Mouse (Mus musculus) right cerebral cortex, postnatal 4 days (tissue): ENCODE results near the gene Pex16.

Experiments
- DNase-seq: peaks from one replicate; pipeline ENCODE4 v3.0.0-alpha.2; 2022

Gene Pex16

GRCm38 (mm10) chr2:92374514-92374913 lies at the start of gene Pex16, which contains the start of gene Large2:
Gene Pex16, plus strand, starts transcription at chr2:92374676.
Gene Large2, minus strand, starts transcription at chr2:92374869.
- DNase-seq: peak; percentile 48

GRCm38 (mm10) chr2:92325676-92326075 lies 48.8 kb upstream of the Pex16 start:
- no peak for DNase-seq

- DNase-seq: no peak
These were observed 48.3 kb upstream of the Pex16 start for GRCm38 (mm10) chr2:92326221-92326620.

DNA sequence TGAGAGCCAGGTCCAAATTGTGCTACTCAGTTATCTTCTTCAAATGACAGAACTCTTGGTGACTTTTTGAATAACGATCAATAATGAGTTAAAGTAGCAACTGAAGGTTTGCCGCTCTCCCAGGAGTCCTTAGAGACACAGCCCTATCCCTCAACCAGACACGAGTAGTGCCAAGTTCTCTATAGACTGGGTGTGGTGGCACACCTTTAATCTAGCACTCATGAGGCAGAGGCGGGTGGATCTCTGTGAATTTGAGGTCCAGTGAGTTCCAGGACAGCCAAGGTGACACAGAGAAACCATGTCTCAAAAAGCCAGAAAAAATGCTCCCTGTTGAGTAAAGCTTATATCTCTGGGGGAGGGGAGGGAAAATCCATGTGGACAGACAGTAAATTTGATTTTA lies 46.9 kb upstream of the Pex16 start:
- DNase-seq: no peak

- DNase-seq: no peak
These were observed 46.3 kb upstream of the Pex16 start for GRCm38 (mm10) chr2:92328206-92328605.

DNA sequence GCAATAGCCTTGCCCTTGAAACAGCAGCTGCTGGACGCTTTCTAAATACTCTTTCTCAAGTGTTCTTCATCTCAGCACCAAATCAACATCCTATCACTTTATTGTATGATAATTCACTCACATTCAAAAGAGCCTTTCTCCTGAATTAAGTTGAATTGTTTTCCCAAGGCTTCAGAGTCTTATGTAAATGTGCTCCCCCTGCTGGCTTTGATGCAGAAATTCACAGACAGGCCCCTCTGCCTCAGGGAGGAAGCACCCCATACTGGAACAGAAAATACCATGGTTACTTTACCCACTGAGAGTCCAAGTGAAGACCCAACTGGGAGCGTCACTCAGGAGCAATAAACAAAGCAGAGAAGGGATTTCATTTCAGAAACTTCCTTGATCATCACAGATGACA lies 43.6 kb upstream of the Pex16 start:
- DNase-seq: no peak

DNA sequence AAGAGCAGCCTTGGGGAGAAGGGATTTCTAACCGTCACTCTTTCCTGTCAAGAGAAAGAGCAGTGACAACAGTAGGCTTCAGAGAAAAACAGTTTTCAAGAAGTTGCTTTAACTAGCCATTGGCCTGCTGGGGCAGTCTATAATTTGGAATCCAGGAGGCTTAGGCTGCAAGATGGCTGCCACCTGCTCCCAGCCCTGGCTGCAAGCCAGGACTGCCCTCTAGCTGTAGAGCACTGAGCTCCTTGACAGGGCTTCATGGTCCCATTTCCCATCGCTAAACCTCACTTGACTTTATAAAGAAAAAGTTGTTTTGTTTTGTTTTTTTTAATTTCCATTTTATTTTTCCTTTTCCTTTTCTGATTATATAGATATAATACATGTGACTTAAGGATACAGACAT lies 43.1 kb upstream of the Pex16 start:
- DNase-seq: peak; percentile 22

DNA sequence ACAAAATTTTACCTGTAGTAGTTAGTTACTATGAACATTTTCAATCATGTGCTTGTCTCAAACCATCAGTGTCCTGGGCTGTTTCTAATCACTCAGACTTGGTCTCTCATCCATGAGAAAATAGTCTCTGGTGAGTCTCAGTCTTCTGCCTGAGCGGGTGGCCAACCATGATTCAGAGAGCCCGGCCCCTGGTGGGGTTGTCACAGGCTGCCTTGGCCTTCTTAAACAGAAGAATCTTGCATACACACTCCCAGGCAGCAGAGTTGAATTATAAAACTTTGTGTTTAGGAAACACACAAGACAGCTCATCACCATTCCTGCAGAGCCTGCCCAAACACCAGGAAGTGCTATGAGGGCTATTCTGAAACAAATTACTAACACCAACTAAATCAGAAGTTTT lies 42.6 kb upstream of the Pex16 start:
- DNase-seq: no peak

- DNase-seq: no peak
These were observed 32.1 kb upstream of the Pex16 start for GRCm38 (mm10) chr2:92342418-92342817.

DNA sequence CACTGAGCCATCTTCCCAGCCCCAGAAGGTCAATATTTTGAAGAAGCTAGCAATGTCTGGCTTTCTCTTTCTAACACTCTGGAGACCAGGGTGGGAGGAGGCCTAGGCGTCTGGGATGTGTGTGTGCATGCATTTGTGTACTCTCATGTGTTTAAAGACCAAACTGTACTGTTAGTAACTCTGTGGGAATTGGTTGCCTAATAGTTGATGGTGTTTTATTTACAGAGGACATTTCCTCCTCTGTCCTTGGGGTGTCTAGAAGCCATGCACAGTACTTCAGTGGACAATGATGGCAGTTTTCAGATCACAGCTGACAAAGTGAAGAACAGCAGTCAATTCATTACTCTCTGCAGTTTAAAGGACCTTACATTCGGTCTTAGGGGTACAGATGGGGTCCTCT lies 27.3 kb upstream of the Pex16 start:
- DNase-seq: no peak

GRCm38 (mm10) chr2:92349589-92350425 lies 24.7 kb upstream of the Pex16 start:
- DNase-seq: no peak

GRCm38 (mm10) chr2:92350686-92351085 lies 23.8 kb upstream of the Pex16 start:
- no peak for DNase-seq

- no peak for DNase-seq
These were observed 21.1 kb upstream of the Pex16 start for GRCm38 (mm10) chr2:92353402-92353801.

DNA sequence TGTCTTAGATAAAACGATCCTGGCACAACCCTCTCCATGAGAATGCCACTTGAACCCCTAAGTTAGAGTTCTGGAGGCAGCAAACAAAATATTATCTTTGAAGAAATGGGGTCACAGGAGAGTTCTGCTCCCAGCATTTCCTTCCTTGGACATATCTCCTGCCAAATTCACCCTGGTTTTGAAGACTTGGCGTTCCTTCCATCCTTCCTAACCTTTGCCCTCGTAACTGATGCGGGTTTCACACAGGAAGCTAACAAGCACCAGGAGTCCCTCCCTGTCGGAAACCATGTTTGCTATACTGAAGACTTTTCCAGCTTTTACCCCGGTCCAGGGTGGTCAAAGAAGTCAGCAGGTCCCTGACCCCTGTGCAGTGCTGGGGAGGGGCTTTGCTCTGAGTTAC lies 20.3 kb upstream of the Pex16 start:
- DNase-seq: no peak

GRCm38 (mm10) chr2:92359301-92359700 lies 15.2 kb upstream of the Pex16 start:
- DNase-seq: no peak

DNA sequence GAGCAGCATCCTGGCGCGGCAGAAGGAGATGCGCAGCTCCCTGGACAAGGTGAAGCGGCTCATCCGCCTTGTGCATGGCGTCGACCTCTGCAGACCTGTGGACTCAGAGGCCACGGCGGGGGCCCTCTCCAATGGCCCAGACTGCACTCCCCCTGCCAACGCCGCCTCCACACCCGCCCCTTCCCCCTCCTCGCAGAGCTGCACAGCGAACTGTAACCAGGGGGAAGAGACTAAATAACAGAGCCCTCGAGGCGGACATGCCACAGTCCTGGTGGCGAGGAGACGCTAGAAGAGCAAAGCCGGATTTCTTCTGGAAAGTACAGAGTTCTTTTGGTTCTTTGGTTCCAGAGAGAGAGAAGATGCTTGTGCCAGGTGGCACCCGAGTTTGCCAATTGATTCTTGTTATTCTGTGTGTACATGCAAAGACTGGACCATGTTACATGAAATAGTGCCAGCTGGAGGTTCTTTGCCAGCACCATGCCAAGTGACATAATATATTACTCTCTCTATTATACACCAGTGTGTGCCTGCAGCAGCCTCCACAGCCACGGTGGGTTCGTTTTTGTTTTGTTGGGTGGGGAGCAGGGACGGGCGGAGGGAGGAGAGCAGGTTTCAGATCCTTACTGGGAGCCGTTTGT lies 14.2 kb upstream of the Pex16 start:
- no peak for DNase-seq

DNA sequence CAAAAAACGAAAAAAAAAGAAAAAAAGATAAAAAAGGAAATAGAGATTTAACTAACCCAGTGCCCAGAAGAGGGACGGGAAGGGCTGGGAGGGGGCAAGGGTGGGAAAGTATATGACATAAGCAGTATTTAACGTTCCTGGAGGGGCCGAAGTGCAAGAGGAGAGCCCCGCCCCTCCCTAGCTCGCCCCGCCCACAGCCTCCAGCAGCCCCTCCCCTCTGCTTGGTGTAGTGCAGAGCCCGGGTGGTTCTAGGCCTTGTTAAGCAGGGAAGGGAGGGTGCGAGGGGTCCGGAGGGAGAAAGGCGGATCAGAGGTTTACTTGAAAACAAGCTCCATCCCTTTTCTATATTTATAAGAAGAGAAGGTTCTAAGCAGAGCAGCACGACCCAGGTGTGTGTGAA lies 13.6 kb upstream of the Pex16 start:
- DNase-seq: no peak

DNA sequence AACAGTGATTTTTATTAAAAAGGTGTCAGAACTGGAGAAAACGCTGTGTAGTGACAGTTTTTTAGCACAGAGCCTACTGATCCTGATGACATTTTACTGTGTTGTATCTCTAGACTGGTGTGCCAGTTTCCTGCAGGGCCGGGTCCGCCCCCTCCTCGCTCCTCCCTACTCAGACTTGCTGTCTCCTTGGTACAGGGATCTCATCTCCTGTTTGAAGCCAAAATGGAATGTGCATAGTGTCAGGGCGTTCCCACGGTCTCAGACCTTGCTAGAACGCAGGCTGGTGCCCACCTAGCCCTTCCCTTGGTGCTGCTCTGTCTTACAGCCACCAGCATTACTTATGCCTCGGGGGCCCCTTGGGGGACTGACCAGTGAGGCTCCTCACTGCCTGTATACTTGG lies 12.7 kb upstream of the Pex16 start:
- no peak for DNase-seq

GRCm38 (mm10) chr2:92362571-92363228 lies 11.8 kb upstream of the Pex16 start:
- DNase-seq: no peak

- no peak for DNase-seq
These were observed 10.4 kb upstream of the Pex16 start for GRCm38 (mm10) chr2:92364086-92364485.

- DNase-seq: peak; percentile 6
These were observed 8.9 kb upstream of the Pex16 start for GRCm38 (mm10) chr2:92365568-92365967.

DNA sequence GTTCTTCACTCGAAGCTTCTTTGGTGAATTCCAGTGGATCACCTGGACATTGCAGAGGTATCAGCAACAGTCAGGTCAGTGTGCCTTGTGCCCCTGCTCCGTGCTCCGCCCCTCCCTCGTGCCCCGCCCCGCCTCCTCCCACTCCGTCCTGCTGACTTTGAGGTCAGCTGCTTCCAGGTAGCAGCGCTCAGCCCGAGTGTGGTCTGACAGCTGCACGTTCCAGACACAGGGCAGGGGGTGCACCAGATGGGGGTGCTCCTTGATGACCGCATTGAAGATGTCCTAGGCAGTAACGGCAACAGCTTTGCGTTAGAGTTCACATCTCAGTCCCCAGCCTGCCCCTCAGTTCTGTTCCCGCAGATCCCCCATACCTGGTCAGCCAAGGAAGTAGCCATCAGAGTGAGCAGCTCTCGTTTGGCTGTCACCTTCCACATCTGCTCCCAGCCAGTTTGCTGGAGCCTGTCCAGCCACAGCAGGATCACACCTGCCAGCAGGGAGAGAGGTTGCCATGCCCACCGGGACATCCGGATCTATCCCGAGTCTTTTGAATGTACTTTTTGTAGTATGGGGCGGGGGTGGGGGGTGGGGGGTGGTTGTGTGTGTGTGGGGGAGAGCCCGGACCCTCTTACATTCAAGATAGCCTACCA lies 7.0 kb upstream of the Pex16 start:
- DNase-seq: no peak

DNA sequence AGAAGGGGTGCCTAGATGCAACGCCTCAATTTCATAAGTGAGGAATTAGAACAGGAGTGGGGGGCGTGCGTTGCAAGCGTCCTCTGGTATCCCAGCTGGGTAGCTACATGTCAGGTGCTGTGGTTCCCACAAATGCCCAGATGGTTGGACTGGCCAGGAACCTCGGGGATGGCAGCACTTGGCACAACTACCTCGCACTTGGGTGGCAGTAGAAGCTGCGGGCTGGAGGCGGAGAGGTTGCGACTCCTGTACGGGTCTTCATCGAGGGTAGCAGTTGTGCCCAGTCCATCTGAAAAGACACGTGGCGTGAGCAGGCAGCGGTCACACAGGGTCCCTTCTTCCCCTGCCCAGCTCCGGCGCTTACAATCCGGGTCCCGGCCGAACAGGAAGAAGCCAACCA lies 4.1 kb upstream of the Pex16 start:
- no peak for DNase-seq
